Mouse (Mus musculus) cortical plate, adult 2 months (tissue): ENCODE data around the gene Col12a1. TPM values are rescaled to one million over a fixed set of nuclear protein-coding genes. Genes with fewer than 3 reads are reported as not detected.
"Not testable (repeated sequence)": the region's sequence is repeated elsewhere in the genome, so short reads cannot be mapped to it uniquely, and the experiment has no call there.

Experiments
- H3K27ac ChIP-seq: fragments of 200-500 bp; 2 replicates; pipeline ENCODE4 v1.5.1; 2012; ENCODE audit warnings: low read length, control low read depth, inconsistent platforms; ENCODE audit not compliant: insufficient read depth
- H3K4me1 ChIP-seq: fragments of 200-500 bp; 2 replicates; pipeline ENCODE4 v1.6.1; 2011; ENCODE audit warnings: low read length; ENCODE audit not compliant: control insufficient read depth, insufficient read depth
- H3K4me3 ChIP-seq: fragments of 200-500 bp; 2 replicates; pipeline ENCODE4 v1.5.1; 2011; ENCODE audit warnings: mild to moderate bottlenecking, low read length, control low read depth; ENCODE audit not compliant: insufficient read depth
- CTCF ChIP-seq: fragments of 200-500 bp; IDR thresholded peaks from 2 replicates; pipeline ENCODE4 v1.5.1; 2011; ENCODE audit warnings: mild to moderate bottlenecking, control low read depth, low read length; ENCODE audit not compliant: insufficient read depth; ENCODE audit errors: extremely low read depth
- POLR2A ChIP-seq: fragments of 200-500 bp; IDR thresholded peaks from 2 replicates; pipeline ENCODE4 v1.6.1; 2011; ENCODE audit warnings: mild to moderate bottlenecking, low read length, control low read depth; ENCODE audit not compliant: insufficient read depth; ENCODE audit errors: extremely low read depth
- polyA plus RNA-seq: library from polyadenylated mRNA; depleted of rRNA; stranded (reverse); fragments of >200 nt; gene quantifications from 2 replicates; pipeline ENCODE4 v1.2.3, GENCODE M21; 2012

The Col12a1 gene
- polyA plus RNA-seq, 1 experiment = 10.9 TPM

DNA sequence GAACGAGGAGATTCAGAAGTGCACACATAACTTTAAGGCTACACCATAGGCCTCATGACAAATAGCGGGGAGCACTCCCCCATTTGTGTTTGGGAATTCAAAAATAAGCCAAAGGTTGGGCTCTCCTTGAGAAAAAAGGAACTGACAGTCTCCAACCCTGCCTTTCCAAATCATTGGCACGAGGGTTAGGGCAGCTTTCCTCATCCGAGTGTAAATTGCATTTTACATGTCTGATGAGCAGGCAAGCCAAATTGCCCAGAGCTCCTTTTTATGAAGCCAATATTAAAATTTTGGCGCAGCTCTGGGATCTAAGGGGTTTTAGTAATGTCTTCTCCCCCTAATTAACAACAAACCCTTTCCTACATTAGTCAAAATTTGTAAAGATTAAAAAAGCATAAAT, 2.1 kb downstream of the Col12a1 start:
- Histone ChIP-seq H3K4me1 (no peaks in the 10 kb centered on the region), H3K27ac (no peak overlapping the region), H3K4me3 (no peak overlapping the region)
- TF ChIP-seq POLR2A = no peak
- TF ChIP-seq CTCF = no peak

- TF ChIP-seq CTCF = no peak
- no peak for TF ChIP-seq POLR2A
- Histone ChIP-seq H3K27ac (no peak overlapping the region), H3K4me1 (no peaks in the 10 kb centered on the region), H3K4me3 (no peak overlapping the region)
Observed at GRCm38 (mm10) chr9:79714471-79715045, 4.1 kb downstream of the Col12a1 start.

- Histone ChIP-seq H3K27ac (no peak overlapping the region), H3K4me1 (no peaks in the 10 kb centered on the region), H3K4me3 (no peak overlapping the region)
- TF ChIP-seq POLR2A (no peak), CTCF (no peak)
Observed at GRCm38 (mm10) chr9:79689771-79690535, 28.7 kb downstream of the Col12a1 start.

GRCm38 (mm10) chr9:79689342-79689741, 29.3 kb downstream of the Col12a1 start:
- Histone ChIP-seq H3K27ac (no peak overlapping the region), H3K4me1 (no peaks in the 10 kb centered on the region), H3K4me3 (no peak overlapping the region)
- no peak for TF ChIP-seq CTCF
- no peak for TF ChIP-seq POLR2A

DNA sequence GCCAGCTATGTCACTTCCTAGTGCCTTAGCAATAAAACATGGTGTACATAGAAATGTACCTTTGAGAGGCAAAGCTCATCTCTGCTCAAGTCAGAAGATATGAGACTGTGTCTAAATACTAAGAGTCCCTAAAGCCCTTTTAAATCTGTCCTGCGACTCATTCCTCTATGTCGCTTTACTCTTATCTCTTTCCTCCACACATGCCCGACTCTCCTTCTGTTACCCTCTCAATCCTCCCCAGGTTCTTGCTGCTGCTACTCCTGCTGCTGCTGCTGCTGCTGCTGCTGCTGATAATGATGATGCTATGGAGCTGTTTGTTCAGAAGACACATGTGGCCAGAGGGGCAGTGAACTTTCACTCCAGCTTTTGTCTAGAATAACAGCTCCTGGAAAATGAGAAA, 31.4 kb downstream of the Col12a1 start:
- Histone ChIP-seq H3K4me1 (no peaks in the 10 kb centered on the region), H3K4me3 (no peak overlapping the region), H3K27ac (no peak overlapping the region)
- TF ChIP-seq POLR2A = no peak
- no peak for TF ChIP-seq CTCF

GRCm38 (mm10) chr9:79686049-79686448, 32.6 kb downstream of the Col12a1 start:
- Histone ChIP-seq H3K4me3 (no peak overlapping the region), H3K27ac (no peak overlapping the region), H3K4me1 (no peaks in the 10 kb centered on the region)
- TF ChIP-seq POLR2A = no peak
- no peak for TF ChIP-seq CTCF

DNA sequence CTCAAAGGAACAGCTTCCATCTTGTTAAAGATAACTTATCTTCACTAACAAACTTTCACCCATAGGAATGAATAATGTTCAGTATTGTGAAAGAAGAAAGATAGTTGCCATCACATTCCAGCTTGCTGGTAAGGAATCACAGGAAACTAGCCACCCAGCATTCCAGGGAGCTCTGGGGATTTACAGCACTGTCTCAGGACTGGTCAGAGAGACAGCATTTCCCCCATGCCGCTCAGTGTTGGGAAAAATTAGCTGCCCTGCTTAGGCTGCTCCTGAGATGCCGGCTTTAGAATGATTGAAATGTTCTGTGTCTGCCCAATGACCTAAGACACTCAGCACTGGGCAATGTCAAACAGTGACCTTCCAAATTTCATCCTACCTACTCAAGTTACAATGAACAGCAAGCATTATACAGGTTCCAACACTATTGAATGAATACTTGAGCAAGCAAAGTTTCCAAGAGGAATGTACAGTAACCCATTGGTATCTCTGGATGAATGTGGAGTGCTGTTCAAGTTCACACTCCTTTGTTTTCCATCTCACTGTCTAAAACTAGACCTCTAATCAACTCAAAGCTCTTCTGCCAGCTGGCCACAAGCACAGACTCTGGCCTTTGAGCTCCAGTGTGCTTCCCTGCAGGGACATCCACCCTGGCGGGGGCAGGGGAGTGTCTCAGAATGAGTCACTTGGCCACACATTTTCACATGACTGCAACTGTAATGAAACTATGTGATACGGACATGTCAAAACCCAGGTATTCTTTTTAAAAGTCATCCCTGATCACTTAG, 38.0 kb downstream of the Col12a1 start:
- Histone ChIP-seq H3K4me3 (no peak overlapping the region), H3K27ac (no peak overlapping the region), H3K4me1 (no peaks in the 10 kb centered on the region)
- TF ChIP-seq CTCF = no peak
- no peak for TF ChIP-seq POLR2A

- H3K4me3 ChIP-seq, H3K4me1 ChIP-seq, H3K27ac ChIP-seq: not testable (repeated sequence)
Observed at GRCm38 (mm10) chr9:79668806-79669205, 49.8 kb downstream of the Col12a1 start.

- TF ChIP-seq CTCF = no peak
- TF ChIP-seq POLR2A = no peak
- H3K4me3 ChIP-seq = no peak overlapping the region
Observed at GRCm38 (mm10) chr9:79653327-79654150, 65.1 kb downstream of the Col12a1 start.

More at GRCm38 (mm10) chr9:79653327-79654150, 65.1 kb downstream of the Col12a1 start:
- Histone ChIP-seq H3K4me1 (no peaks in the 10 kb centered on the region), H3K27ac (no peak overlapping the region)
